ENCODE assay signal across 10 mouse cellular contexts in the genomic region with DNA sequence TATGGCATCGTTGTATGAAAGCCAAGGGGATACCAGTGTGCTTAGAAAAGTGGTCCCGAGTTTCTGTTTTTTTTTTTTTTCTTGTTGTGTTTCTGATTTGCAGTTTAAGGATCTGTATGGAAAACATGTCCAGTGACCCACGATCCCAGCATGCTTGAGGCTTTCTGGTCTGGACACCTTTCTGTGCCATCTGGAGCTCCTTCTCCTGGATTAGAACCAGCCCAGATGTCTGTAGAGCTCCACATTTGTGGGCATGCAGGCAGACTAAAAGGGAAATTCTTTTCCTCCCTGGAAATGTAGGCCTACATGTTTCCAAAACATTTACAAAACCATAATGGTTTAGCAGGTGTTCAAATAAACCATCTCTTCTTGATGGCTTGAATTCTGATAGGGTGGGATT. TPM values are rescaled to one million over a fixed set of nuclear protein-coding genes. Genes with fewer than 3 reads are reported as not detected.
"Had no signal": no experiment of that assay in that cellular context is flagged by ENCODE, and none has a peak within 500 bp of the region (broad histone marks: within the 10 kb centered on the region; RNA-seq: fewer than 3 reads in every experiment).

No protein-coding gene starts in this region.

- DNase-seq: lung, adult 2 months; lung, postnatal 14 days; lung, postnatal 36 days; thymus, adult 2 months; thymus, postnatal 25 days; thymus, postnatal 4 days had no signal

- ATAC-seq: lung, postnatal 0 days; midbrain, embryonic 13.5 days had no signal

RNA-seq across cellular contexts. Expression of a gene that starts 20.0 kb away (rescaled TPM):
- total RNA-seq: monocyte, adult 5-6 weeks; neutrophil, adult 5-6 weeks had no signal
